Mouse (Mus musculus): ENCODE results near the gene Adamtsl1.

DNA sequence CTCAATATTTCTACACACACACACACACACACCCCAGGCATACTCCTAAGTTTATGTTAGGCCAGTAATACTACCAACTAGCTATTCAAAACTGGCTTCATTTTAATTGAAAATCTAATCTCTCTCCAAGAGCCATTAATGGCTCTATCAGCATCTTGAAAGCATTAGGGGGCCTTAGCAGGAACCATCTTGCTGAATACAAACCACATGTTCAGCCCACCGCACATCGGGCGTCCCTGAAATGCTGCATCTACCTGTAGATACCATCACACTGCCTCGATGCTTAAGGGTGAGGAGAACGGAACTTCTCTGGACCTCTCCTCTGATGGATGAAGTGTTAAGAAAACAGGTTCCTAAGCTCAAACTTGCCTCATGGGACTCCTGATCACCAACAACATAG is 950.8 kb downstream of the Adamtsl1 start:
- TF ChIP-seq POLR2A (IDR thresholded peaks at IDR 0.05; ENCODE audit: insufficient read length, low read depth), result no peak
- no peak for TF ChIP-seq REST (IDR thresholded peaks at IDR 0.05; ENCODE audit: insufficient read depth, insufficient read length)
- no peak for TF ChIP-seq TCF12 (IDR thresholded peaks at IDR 0.05; ENCODE audit: insufficient read depth, poor library complexity, severe bottlenecking)

All from myocyte (in vitro differentiated cells).